Mouse (Mus musculus) lung, postnatal 0 days (tissue): Measurements from ENCODE around the gene Mthfr.

ENCODE experiments used
- CTCF ChIP-seq: IDR thresholded peaks from 2 replicates; pipeline ENCODE4 v1.5.1; 2016; ENCODE audit warnings: antibody characterized with exemption, mild to moderate bottlenecking
- EP300 ChIP-seq: IDR thresholded peaks from 2 replicates; pipeline ENCODE4 v1.6.1; 2016; ENCODE audit warnings: antibody characterized with exemption, mild to moderate bottlenecking, control low read depth

DNA sequence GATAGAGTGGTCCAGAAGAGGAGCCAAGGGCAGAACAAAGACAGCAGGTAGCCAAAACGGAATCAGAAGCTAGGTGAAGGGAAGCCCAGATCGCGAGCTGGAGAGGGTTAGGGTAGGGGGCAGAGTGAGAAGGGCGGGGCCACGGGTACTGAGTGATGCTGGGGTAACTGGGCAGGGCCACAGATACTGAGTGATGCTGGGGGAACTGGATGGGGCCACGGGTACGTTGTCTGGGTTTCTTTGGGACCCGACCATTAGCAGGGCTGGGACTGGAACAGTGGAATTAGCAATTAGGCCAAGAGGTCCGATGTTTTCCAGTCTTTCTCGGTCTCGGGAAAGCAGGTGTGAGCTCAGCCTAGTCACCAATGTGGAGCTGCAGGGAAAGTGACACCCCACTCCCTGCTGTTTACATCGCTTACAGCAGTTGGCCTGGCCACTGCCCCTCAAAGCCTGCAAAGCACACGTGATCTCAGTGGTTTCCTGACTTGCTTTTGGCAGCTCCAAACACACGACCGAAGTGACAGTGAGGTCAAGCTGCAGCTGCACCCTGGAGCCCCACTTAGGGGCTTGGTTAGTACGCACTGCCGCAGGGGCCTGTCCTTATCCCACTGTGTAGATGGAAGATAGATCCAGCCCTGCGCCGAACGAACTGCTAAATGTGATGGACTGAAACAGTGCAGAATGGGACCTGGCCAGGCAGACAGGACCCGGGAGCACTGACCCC, 44.5 kb downstream of the Mthfr start:
- TF ChIP-seq CTCF, result no peak
- TF ChIP-seq EP300, result no peak
